Mouse (Mus musculus): ENCODE measurements around the gene Mpv17l2. TPM values are rescaled to one million over a fixed set of nuclear protein-coding genes. Genes with fewer than 3 reads are reported as not detected.

Mpv17l2 gene
- polyA plus RNA-seq, 1 experiment from 2014 or later, result 38.4 TPM

DNA sequence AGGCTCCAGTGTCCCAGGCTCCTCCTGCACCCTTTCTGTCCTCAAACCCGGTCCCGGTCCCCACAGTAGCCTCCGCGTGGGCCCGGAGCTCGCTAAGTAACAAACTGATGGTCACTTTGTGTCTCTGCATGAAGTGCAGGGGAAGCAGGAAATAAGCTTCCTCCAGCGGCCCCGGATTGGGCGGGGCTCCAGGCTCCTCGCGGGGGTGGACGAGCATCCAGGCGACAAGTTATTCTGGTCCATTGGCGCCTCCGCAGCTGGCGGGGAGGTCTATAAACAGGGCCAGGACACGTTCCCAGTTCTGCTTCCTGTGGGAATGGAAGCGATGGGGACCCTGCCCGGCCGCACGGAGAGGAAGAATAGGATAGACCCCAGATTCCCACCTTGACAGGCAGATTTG lies 7.6 kb downstream of the Mpv17l2 start:
- H3K27me3 ChIP-seq (replicated peaks), result 0 out of 2 replicates have a peak, but pooled peaks cover 12% of the 10 kb centered on the region
- H3K36me3 ChIP-seq (replicated peaks), result peaks cover 13% of the 10 kb centered on the region; the same call in 1 of the 2 replicates
- H3K9me3 ChIP-seq, result no peaks in the 10 kb centered on the region
- WGBS, result 36% methylated on average over 21 of the region's 21 CpGs
- 0 out of 2 replicates have a peak overlapping the region, but pooled peaks have one; percentile 1 for H3K27ac ChIP-seq
- H3K9ac ChIP-seq, result no peak overlapping the region
- ATAC-seq (replicated peaks), result no peak
- H3K4me3 ChIP-seq, result no peak overlapping the region
- H3K4me2 ChIP-seq, result no peak overlapping the region
- H3K4me1 ChIP-seq, result peaks cover 31% of the 10 kb centered on the region

DNA sequence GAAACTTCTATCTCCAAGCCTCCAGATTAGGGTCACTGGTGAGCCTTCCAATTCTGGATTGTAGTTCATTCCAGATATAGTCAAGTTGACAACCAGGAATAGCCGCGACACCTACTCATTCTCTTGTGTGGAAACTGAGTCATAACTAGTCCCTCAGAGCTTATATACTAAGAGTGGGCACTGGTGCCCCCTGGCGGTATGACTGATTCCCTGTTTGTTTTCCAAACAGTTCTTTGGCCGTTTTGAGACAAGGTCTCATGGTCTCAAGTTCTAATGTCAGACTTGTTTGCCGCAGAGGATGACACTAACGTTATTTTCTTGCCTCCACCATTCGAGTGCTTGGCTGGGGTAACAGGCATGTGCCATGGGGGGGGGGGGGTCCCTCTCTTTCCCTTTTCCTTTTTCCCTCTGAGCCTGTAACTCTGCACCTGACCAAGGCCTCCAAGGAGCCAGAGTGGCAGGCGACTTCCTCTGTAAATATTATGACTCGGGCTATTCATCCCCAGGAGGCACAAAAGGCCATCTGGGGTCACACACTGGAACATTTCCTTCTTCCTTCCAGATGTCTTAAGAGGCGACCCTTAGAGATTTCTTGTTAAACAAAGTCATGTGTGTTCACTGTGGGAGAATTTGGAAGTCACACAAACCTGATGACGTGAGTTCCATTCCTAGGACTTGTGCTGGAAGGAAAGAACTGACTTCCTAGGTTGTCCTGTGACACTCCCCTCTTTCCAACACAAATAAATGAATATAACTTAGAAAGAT lies 8.6 kb downstream of the Mpv17l2 start:
- no peak overlapping the region for H3K27ac ChIP-seq
- peaks cover 13% of the 10 kb centered on the region; the same call in 1 of the 2 replicates for H3K27me3 ChIP-seq (replicated peaks)
- no peaks in the 10 kb centered on the region for H3K9me3 ChIP-seq
- H3K9ac ChIP-seq, result no peak overlapping the region
- ATAC-seq (replicated peaks), result no peak
- no peak overlapping the region for H3K4me3 ChIP-seq
- H3K4me1 ChIP-seq, result peaks cover 21% of the 10 kb centered on the region
- H3K4me2 ChIP-seq, result no peak overlapping the region
- peaks cover 6% of the 10 kb centered on the region; the same call in 1 of the 2 replicates for H3K36me3 ChIP-seq (replicated peaks)
- WGBS, result 42% methylated on average over 11 of the region's 11 CpGs

DNA sequence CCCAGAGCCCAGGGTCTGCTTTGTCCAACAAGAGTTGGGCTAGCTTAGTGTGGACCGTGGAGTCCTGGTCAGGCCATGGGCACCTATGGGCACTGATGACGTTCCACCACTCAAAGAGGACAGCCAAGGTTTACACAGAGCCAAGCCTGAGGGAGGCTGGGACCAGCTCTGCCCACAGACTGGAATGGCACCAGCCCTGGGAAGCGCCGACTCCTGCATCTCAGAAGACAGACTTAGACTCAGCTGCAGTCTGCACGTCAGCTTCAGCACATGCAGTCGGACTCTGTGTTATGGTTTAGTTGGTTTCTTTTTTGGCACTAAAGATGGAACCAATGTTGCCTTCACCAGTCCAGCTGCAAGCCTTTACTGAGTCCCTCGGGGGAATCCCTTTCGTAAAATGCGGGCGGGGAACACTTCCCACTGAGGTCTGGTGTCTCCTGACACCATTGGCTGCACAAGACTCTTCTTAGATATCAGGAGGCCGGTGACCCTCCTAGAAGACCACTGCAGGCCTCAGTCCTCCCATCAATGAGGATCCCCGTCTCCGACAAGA lies 10.5 kb downstream of the Mpv17l2 start:
- no peaks in the 10 kb centered on the region for H3K9me3 ChIP-seq
- H3K9ac ChIP-seq, result no peak overlapping the region
- peaks cover 29% of the 10 kb centered on the region for H3K27me3 ChIP-seq (replicated peaks)
- H3K4me3 ChIP-seq, result no peak overlapping the region
- ATAC-seq (replicated peaks), result no peak
- 86% methylated on average over 13 of the region's 13 CpGs for WGBS
- H3K36me3 ChIP-seq (replicated peaks), result no peaks in the 10 kb centered on the region
- peaks cover 1% of the 10 kb centered on the region for H3K4me1 ChIP-seq
- no peak overlapping the region for H3K4me2 ChIP-seq
- no peak overlapping the region for H3K27ac ChIP-seq

DNA sequence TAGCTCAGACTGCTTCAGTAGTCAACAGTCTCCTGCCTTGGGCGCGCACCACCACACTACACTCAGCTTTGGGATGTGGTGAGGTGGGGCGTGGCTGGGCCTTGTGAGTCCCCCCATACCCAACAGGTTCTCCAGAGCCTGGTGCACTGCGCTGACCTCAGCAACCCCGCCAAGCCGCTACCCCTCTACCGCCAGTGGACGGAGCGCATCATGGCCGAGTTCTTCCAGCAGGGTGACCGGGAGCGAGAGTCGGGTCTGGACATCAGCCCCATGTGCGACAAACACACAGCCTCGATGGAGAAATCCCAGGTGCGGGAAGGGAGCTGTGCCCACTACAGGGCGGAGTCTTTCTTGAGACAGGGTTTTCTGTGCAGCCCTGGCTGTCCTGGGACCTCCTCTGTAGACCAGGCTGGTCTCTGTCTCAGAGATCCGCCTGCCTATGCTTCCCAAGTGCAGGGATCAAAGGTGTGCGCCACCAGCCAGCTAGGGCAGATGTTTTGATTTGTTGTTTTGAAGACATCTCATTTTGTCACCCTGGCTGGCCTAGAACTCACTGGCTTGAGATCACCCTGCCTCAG lies 11.6 kb downstream of the Mpv17l2 start:
- Histone ChIP-seq H3K4me3 (no peak overlapping the region), H3K9me3 (no peaks in the 10 kb centered on the region), H3K27ac (no peak overlapping the region), H3K27me3 (replicated peaks) (peaks cover 37% of the 10 kb centered on the region), H3K9ac (no peak overlapping the region), H3K4me1 (peaks cover 2% of the 10 kb centered on the region), H3K36me3 (replicated peaks) (no peaks in the 10 kb centered on the region), H3K4me2 (no peak overlapping the region)
- ATAC-seq (replicated peaks), result no peak
- WGBS, result 81% methylated on average over 19 of the region's 19 CpGs

DNA sequence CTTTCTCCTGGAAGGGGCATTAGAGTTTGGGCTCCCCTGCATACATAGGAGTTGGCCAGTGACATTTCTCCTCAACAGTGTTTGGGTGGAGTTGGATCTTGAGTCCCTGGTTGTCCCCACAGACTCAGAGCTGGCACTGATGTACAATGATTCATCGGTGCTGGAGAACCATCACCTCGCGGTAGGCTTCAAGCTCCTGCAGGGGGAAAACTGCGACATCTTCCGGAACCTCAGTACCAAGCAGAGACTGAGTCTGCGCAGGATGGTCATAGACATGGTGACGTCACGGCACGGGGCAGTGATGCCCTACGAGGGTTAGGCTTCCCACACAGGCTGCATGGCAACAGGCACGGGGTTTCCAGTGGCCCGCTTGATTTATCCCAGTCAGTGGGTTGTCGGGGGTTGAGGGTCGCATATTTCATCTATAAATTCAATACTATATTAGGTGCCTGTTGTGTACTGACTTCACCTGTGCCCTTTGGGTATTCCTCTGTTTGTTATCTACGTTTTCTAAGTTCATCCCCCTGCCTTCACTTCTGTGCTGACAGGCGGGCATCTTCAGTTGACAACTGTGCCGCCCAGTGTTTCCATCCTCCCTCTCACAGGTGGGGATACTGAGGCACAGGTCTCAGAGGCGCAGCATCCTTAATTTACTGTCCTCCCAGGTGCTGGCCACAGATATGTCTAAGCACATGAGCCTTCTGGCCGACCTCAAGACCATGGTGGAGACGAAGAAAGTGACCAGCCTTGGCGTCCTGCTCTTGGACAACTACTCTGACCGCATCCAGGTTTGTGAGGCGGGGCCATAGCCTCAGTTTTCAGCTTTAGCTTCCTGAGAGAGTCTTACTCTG lies 12.3 kb downstream of the Mpv17l2 start:
- Histone ChIP-seq H3K36me3 (replicated peaks) (no peaks in the 10 kb centered on the region), H3K27me3 (replicated peaks) (peaks cover 44% of the 10 kb centered on the region), H3K9me3 (no peaks in the 10 kb centered on the region), H3K4me3 (no peak overlapping the region), H3K9ac (no peak overlapping the region), H3K27ac (no peak overlapping the region), H3K4me2 (no peak overlapping the region), H3K4me1 (peaks cover 9% of the 10 kb centered on the region)
- WGBS, result 87% methylated on average over 23 of the region's 23 CpGs
- ATAC-seq (replicated peaks), result no peak

DNA sequence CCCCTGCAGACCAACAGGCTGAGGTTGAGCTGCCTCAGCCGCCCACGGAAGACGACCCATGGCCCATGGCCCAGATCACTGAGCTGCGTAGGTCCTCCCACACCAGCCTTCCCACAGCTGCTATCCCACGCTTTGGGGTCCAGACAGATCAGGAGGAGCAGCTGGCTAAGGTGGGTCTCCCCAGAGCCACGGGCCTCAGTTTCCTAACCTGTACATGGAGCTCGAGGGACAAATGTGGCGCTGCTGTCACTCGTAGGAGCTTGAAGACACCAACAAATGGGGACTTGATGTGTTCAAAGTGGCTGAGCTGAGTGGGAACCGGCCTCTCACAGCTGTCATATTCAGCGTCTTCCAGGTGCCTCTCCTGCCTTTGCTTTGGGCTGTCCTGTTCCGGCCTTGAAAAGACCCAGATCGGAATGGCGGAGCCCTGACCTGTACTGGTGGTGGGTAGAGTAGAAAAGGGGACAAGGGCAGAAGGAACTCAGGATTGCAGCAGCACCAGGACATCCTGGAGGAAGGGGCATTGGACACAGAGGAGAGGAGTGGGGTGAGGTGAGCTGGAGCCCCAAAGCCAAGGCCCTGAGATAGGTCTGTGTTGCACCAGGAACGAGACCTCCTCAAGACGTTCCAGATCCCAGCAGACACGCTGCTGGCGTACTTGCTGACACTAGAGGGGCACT lies 13.4 kb downstream of the Mpv17l2 start:
- no peak overlapping the region for H3K27ac ChIP-seq
- H3K4me3 ChIP-seq, result no peak overlapping the region
- no peak overlapping the region for H3K9ac ChIP-seq
- ATAC-seq (replicated peaks), result no peak
- no peaks in the 10 kb centered on the region for H3K36me3 ChIP-seq (replicated peaks)
- peaks cover 17% of the 10 kb centered on the region for H3K4me1 ChIP-seq
- no peak overlapping the region for H3K4me2 ChIP-seq
- WGBS, result 87% methylated on average over 18 of the region's 18 CpGs
- peaks cover 55% of the 10 kb centered on the region for H3K27me3 ChIP-seq (replicated peaks)
- no peaks in the 10 kb centered on the region for H3K9me3 ChIP-seq

DNA sequence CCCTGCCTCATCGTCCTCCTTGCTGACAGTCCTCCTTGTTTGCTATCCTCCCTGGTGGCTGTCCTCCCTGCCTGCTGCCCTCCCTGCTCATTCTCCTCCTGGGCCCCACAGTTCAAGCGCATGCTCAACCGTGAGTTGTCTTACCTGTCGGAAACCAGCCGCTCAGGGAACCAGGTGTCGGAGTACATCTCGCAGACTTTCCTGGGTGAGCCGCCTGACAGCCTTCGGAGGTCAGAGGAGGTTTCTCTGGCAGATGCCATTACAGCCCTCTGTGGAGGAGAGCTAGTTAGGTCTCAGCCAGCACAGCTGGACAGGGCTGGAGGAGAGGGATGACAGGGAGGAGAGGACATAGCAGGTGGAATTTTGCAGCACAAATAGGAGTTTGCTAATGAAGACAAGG lies 14.1 kb downstream of the Mpv17l2 start:
- no peak for ATAC-seq (replicated peaks)
- H3K4me3 ChIP-seq, result no peak overlapping the region
- H3K4me1 ChIP-seq, result peaks cover 17% of the 10 kb centered on the region
- H3K27me3 ChIP-seq (replicated peaks), result peaks cover 62% of the 10 kb centered on the region
- no peak overlapping the region for H3K27ac ChIP-seq
- H3K9me3 ChIP-seq, result no peaks in the 10 kb centered on the region
- WGBS, result 78% methylated on average over 9 of the region's 9 CpGs
- no peak overlapping the region for H3K9ac ChIP-seq
- no peak overlapping the region for H3K4me2 ChIP-seq
- H3K36me3 ChIP-seq (replicated peaks), result no peaks in the 10 kb centered on the region

DNA sequence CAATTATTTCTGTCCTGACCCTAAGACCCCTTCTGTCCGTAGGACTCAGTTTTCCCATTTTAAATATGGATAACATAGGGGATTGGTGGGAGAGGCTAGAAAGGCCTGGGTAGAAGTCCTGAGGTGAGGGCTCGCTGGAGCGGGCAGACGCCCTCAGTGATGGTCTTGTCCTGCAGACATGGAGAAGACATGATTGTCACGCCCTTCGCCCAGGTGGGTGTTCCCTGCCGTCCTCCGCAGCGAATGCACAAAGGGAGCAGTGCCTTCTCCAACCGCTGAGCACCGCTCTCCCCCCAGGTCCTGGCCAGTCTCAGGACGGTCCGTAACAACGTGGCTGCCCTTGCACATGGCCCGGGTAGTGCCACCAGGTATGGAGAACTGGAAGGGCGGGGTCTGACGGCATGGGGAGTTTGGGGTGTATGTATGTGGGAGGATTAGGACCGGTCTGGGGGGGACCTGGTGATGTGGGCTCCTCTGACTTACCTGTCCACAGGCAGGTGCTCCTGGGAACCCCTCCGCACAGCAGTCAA lies 15.0 kb downstream of the Mpv17l2 start:
- H3K4me2 ChIP-seq, result no peak overlapping the region
- peaks cover 65% of the 10 kb centered on the region for H3K27me3 ChIP-seq (replicated peaks)
- H3K9ac ChIP-seq, result no peak overlapping the region
- no peaks in the 10 kb centered on the region for H3K9me3 ChIP-seq
- peaks cover 17% of the 10 kb centered on the region for H3K4me1 ChIP-seq
- no peak for ATAC-seq (replicated peaks)
- no peak overlapping the region for H3K27ac ChIP-seq
- no peak overlapping the region for H3K4me3 ChIP-seq
- H3K36me3 ChIP-seq (replicated peaks), result no peaks in the 10 kb centered on the region
- 63% methylated on average over 19 of the region's 19 CpGs for WGBS

DNA sequence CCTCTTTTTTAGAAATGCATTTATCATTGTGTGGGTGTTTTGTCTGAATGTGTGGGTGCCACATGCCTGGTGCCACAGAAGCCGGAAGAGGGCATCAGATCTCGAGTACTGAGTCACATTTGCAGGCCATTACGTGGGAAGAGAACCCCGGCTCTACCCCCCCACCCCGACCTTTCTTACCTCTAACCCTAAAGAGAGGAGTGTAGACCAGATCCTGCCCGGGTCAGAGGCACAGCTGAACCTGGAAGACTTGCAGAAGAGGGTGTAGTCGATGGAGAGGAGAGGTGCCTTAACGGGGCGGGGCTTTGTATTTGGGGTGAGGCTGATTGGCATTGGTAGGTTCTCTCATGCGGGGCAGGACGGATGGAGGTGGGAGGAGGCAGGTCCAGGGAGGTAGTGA lies 15.9 kb downstream of the Mpv17l2 start:
- H3K4me3 ChIP-seq, result no peak overlapping the region
- H3K4me2 ChIP-seq, result no peak overlapping the region
- H3K36me3 ChIP-seq (replicated peaks), result no peaks in the 10 kb centered on the region
- peaks cover 17% of the 10 kb centered on the region for H3K4me1 ChIP-seq
- H3K27ac ChIP-seq, result no peak overlapping the region
- H3K27me3 ChIP-seq (replicated peaks), result peaks cover 65% of the 10 kb centered on the region
- WGBS, result 62% methylated on average over 11 of the region's 11 CpGs
- ATAC-seq (replicated peaks), result no peak
- H3K9me3 ChIP-seq, result no peaks in the 10 kb centered on the region
- H3K9ac ChIP-seq, result no peak overlapping the region

DNA sequence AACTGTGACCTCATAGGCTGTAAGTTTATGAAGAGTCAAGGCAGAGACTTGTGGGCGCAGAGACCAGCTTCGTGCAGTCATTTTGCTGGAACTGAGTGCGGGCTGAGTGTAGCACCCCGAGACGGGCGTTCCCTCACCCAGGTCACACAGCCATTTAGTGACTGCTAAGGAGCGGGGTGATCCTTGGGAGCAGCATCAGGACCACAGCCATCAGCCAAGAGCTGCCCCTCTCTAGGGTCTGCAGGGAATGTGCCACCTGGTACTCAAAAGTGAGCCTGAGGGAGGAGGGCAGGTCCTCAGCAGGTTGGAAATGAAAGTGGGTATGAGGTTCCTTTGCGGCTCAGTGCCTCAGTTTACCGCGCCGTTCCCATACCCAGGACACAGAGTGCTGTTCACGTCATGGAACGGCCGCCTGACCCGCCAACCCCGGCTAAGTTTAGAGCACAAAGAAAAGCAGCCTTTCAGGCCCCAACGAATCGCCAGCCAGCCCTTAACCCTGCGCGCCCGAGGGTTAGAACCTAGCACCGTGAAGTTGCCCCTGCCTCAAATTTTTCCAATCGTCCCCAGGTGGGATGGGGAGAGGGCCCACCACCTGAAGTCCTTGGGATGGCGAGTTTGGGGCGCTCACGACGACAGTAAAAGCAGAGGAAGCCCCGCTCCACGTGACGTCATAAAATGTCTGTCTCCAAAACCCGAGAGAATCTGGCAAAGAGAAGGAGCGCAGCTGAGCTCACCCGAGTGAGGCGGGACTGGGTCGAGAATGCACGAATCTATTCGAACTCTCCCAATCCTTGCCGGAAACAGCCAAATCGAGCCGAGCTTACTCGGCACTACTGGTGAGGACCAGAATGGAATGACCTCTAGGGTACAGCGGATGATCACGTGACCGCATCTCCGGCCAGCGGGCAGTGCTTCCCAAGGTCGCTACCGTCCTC lies 16.8 kb downstream of the Mpv17l2 start:
- peak overlapping the region; percentile 18 for H3K9ac ChIP-seq
- peak overlapping the region; percentile 35 for H3K4me3 ChIP-seq
- peak overlapping the region; percentile 54 for H3K4me2 ChIP-seq
- peaks cover 57% of the 10 kb centered on the region for H3K27me3 ChIP-seq (replicated peaks)
- H3K27ac ChIP-seq, result no peak overlapping the region
- no peaks in the 10 kb centered on the region for H3K9me3 ChIP-seq
- ATAC-seq (replicated peaks), result peak; percentile 15; the same call in 1 of the 2 replicates
- no peaks in the 10 kb centered on the region for H3K36me3 ChIP-seq (replicated peaks)
- 5% methylated on average over 48 of the region's 48 CpGs for WGBS
- H3K4me1 ChIP-seq, result peaks cover 17% of the 10 kb centered on the region

Measured in midbrain, embryonic 15.5 days (tissue).